Mouse (Mus musculus): ENCODE measurements around the gene Itih2. TPM values are rescaled to one million over a fixed set of nuclear protein-coding genes. Genes with fewer than 3 reads are reported as not detected.

The Itih2 gene
- polyA plus RNA-seq, 1 experiment from 2014 or later = 4.4 TPM

- H3K4me2 ChIP-seq = no peak overlapping the region
- no peaks in the 10 kb centered on the region for H3K36me3 ChIP-seq
- no peaks in the 10 kb centered on the region for H3K27me3 ChIP-seq
- no peak overlapping the region for H3K4me3 ChIP-seq (replicated peaks)
- 0 out of 2 replicates have a peak, but pooled peaks have one; percentile 33 for ATAC-seq (replicated peaks; ENCODE audit: low FRiP score)
- WGBS = 43% methylated on average over 6 of the region's 6 CpGs
- H3K4me1 ChIP-seq = no peaks in the 10 kb centered on the region
- no peaks in the 10 kb centered on the region for H3K9me3 ChIP-seq (replicated peaks)
- no peak overlapping the region for H3K27ac ChIP-seq
- H3K9ac ChIP-seq = no peak overlapping the region
Observed at GRCm38 (mm10) chr2:10101180-10101579, 30.0 kb downstream of the Itih2 start.

DNA sequence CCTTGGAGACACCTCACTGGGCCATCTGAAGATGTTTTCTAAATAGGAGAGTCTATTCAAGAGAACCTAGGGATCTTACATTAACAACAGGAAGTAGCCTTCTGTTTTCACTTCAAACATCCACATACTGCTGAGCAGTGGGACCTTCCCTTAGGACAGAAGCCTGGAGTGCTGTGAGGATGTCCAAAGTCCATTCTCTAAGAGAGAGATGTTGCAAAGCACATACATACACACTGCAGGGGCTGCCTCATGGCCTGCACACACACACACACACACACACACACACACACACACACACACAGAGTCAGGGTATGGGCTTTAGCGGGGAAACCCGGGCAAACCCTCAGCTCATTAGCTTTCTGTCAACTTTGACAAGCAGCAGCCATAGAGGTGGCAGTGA lies 30.7 kb downstream of the Itih2 start:
- 65% methylated on average over 2 of the region's 2 CpGs for WGBS
- Histone ChIP-seq H3K9ac (no peak overlapping the region), H3K27me3 (no peaks in the 10 kb centered on the region), H3K4me3 (replicated peaks) (no peak overlapping the region), H3K4me1 (no peaks in the 10 kb centered on the region), H3K4me2 (no peak overlapping the region), H3K27ac (no peak overlapping the region), H3K9me3 (replicated peaks) (no peaks in the 10 kb centered on the region), H3K36me3 (no peaks in the 10 kb centered on the region)
- ATAC-seq (replicated peaks; ENCODE audit: low FRiP score) = 0 out of 2 replicates have a peak, but pooled peaks have one; percentile 9

DNA sequence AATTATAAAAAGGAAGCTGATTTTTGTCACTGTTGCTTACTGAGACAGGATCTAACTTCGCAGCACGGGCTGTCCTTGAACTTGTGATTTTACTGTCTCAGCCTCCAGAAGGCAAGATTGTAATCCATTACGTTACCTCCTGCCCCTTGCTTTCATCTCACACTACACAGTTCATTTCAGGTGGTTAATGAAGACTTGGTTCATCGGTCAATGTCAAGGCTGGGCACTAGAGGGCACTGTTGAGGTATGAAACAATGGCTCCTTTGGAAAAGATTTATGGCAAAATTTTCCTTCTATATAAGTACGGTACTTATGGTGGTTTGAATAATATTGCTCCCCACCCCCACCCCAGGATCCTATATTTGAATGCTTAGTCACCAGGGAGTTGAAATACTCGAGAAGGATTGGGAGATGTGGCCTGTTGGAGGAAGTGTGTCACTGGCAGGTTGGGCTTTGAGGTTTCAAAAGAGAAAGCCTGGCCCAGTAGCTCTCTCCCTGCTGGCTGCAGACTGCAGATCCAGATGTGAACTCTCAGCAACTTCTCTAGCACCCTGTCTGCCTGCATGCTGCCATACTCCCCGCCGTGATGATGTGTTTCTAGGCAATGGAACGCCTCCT lies 32.5 kb downstream of the Itih2 start:
- ATAC-seq (replicated peaks; ENCODE audit: low FRiP score) = no peak
- no peak overlapping the region for H3K4me3 ChIP-seq (replicated peaks)
- H3K27ac ChIP-seq = no peak overlapping the region
- 35% methylated on average over 9 of the region's 9 CpGs for WGBS
- no peaks in the 10 kb centered on the region for H3K4me1 ChIP-seq
- no peak overlapping the region for H3K9ac ChIP-seq
- no peak overlapping the region for H3K4me2 ChIP-seq
- H3K27me3 ChIP-seq = no peaks in the 10 kb centered on the region
- H3K36me3 ChIP-seq = peaks cover 9% of the 10 kb centered on the region
- H3K9me3 ChIP-seq (replicated peaks) = no peaks in the 10 kb centered on the region

GRCm38 (mm10) chr2:10094327-10095100 lies 36.7 kb downstream of the Itih2 start:
- WGBS = 74% methylated on average over 14 of the region's 14 CpGs
- no peak overlapping the region for H3K9ac ChIP-seq
- H3K4me1 ChIP-seq = no peaks in the 10 kb centered on the region
- H3K27ac ChIP-seq = no peak overlapping the region
- peaks cover 47% of the 10 kb centered on the region for H3K36me3 ChIP-seq
- no peak overlapping the region for H3K4me3 ChIP-seq (replicated peaks)
- no peak overlapping the region for H3K4me2 ChIP-seq
- no peaks in the 10 kb centered on the region for H3K27me3 ChIP-seq
- H3K9me3 ChIP-seq (replicated peaks) = no peaks in the 10 kb centered on the region
- ATAC-seq (replicated peaks; ENCODE audit: low FRiP score) = no peak

GRCm38 (mm10) chr2:10087256-10087850 lies 43.8 kb downstream of the Itih2 start:
- Histone ChIP-seq H3K4me1 (no peaks in the 10 kb centered on the region), H3K9ac (no peak overlapping the region), H3K4me2 (no peak overlapping the region), H3K4me3 (replicated peaks) (no peak overlapping the region), H3K27ac (no peak overlapping the region), H3K9me3 (replicated peaks) (no peaks in the 10 kb centered on the region), H3K36me3 (peaks cover 76% of the 10 kb centered on the region), H3K27me3 (no peaks in the 10 kb centered on the region)
- no peak for ATAC-seq (replicated peaks; ENCODE audit: low FRiP score)
- 79% methylated on average over 8 of the region's 8 CpGs for whole genome bisulfite sequencing

DNA sequence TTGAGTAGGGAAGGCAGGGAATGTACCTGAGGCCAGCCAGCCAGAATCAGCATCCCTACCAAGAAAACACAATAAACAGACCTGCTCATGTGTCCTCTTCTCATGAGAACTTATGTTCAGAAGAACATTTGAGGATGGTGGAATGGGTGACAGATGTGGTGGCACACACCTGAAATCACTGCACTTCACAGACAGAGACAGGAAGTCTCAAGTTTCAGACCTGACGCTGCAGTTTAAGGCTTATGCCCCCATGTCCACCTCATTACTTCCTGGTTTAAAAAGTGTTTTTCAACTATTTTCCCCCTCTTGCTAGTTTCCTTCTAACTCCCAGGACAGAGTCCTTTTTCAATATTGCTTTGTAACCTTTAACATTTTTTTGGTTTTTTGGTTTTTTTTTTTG lies 48.5 kb downstream of the Itih2 start:
- no peaks in the 10 kb centered on the region for H3K9me3 ChIP-seq (replicated peaks)
- peaks cover 35% of the 10 kb centered on the region for H3K36me3 ChIP-seq
- H3K27ac ChIP-seq = no peak overlapping the region
- no peak overlapping the region for H3K4me3 ChIP-seq (replicated peaks)
- ATAC-seq (replicated peaks; ENCODE audit: low FRiP score) = no peak
- no peak overlapping the region for H3K9ac ChIP-seq
- no peak overlapping the region for H3K4me2 ChIP-seq
- H3K27me3 ChIP-seq = no peaks in the 10 kb centered on the region
- 48% methylated on average over 1 of the region's 1 CpGs for WGBS
- peaks cover 25% of the 10 kb centered on the region for H3K4me1 ChIP-seq

DNA sequence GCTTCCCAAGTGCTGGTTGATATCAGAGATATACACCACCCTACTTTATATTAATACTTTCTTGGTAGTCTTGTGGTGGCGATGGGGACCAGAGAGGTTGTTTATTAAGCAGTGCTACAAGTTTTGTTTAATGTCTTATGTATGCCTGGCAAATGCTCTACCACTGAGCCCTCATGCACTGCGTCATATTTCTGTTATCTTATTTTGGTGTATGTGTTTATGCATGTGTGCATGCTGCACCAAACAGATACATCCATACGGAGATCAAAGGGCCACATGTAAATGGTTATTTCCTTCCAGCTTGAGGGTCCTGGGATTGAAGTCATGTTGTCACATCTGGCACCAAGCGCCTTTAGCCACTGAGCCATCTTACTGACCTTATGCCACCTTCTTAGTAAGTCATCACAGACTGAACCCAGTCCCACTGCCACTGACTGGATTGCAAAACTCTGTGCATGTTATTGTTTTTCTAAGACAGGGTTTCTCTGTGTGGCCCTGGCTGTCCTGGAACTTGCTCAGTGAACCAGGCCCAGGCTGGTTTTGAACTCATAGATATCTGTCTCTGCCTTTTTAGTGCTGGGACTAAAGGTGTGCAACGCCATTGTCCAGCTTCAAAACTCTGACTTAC lies 49.6 kb downstream of the Itih2 start:
- peak overlapping the region; percentile 84 for H3K9ac ChIP-seq
- peaks cover 25% of the 10 kb centered on the region; the same call in 1 of the 2 replicates for H3K36me3 ChIP-seq
- WGBS = 90% methylated on average over 5 of the region's 5 CpGs
- H3K4me2 ChIP-seq = peak overlapping the region; percentile 69
- peak overlapping the region; percentile 97 for H3K4me3 ChIP-seq (replicated peaks)
- no peaks in the 10 kb centered on the region for H3K27me3 ChIP-seq
- H3K27ac ChIP-seq = no peak overlapping the region
- no peak for ATAC-seq (replicated peaks; ENCODE audit: low FRiP score)
- no peaks in the 10 kb centered on the region for H3K9me3 ChIP-seq (replicated peaks)
- H3K4me1 ChIP-seq = peaks cover 32% of the 10 kb centered on the region

GRCm38 (mm10) chr2:10080310-10081010 lies 50.7 kb downstream of the Itih2 start, which contains the start of the genes Atp5c1 and Kin:
Gene Atp5c1, minus strand, starts transcription at chr2:10080510.
Gene Kin, plus strand, starts transcription at chr2:10080593.
- Histone ChIP-seq H3K36me3 (peaks cover 19% of the 10 kb centered on the region; the same call in 1 of the 2 replicates), H3K9ac (peak within 1 kb of the TSS; percentile 98), H3K4me1 (peaks cover 37% of the 10 kb centered on the region), H3K27me3 (no peaks in the 10 kb centered on the region), H3K9me3 (replicated peaks) (no peaks in the 10 kb centered on the region), H3K4me2 (peak within 1 kb of the TSS; percentile 69), H3K4me3 (replicated peaks) (peak within 1 kb of the TSS; percentile 97), H3K27ac (peak within 1 kb of the TSS; percentile 97)
- peak; percentile 97 for ATAC-seq (replicated peaks; ENCODE audit: low FRiP score)
- WGBS = under 1% methylated on average over 61 of the region's 61 CpGs

GRCm38 (mm10) chr2:10079745-10080309 lies 51.4 kb downstream of the Itih2 start:
- peak; percentile 78; the same call in 1 of the 2 replicates for ATAC-seq (replicated peaks; ENCODE audit: low FRiP score)
- peak overlapping the region; percentile 98 for H3K9ac ChIP-seq
- WGBS = under 1% methylated on average over 28 of the region's 28 CpGs

DNA sequence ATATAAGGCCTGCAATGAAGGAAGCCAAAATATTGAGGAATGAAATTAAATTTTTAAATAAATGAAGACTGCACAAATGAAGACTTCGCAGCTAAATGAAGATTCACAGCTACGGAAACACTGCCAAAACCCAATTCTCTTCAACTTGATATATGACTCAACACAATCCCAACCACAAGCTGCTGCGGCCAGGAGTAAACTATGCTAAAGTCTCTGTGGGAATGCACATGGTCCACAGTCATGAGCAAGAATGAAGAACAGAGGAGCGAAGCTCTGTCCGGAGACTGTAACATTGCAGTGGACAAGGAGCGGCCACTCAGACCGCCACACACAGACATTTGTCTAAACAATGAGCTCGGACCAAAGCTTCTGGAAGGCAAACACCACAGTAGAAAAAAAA lies 54.5 kb downstream of the Itih2 start:
- 74% methylated on average over 8 of the region's 8 CpGs for WGBS
- no peak for ATAC-seq (replicated peaks; ENCODE audit: low FRiP score)
- Histone ChIP-seq H3K4me2 (no peak overlapping the region; the same call in 1 of the 2 replicates), H3K36me3 (peaks cover 27% of the 10 kb centered on the region), H3K4me1 (peaks cover 46% of the 10 kb centered on the region), H3K9ac (no peak overlapping the region), H3K27ac (no peak overlapping the region), H3K9me3 (replicated peaks) (no peaks in the 10 kb centered on the region), H3K4me3 (replicated peaks) (no peak overlapping the region), H3K27me3 (no peaks in the 10 kb centered on the region)

More at GRCm38 (mm10) chr2:10079745-10080309, 51.4 kb downstream of the Itih2 start:
- peaks cover 43% of the 10 kb centered on the region for H3K4me1 ChIP-seq
- H3K4me3 ChIP-seq (replicated peaks) = peak overlapping the region; percentile 97
- no peaks in the 10 kb centered on the region for H3K9me3 ChIP-seq (replicated peaks)
- peaks cover 23% of the 10 kb centered on the region; the same call in 1 of the 2 replicates for H3K36me3 ChIP-seq
- no peaks in the 10 kb centered on the region for H3K27me3 ChIP-seq
- peak overlapping the region; percentile 67 for H3K4me2 ChIP-seq
- H3K27ac ChIP-seq = peak overlapping the region; percentile 97

DNA sequence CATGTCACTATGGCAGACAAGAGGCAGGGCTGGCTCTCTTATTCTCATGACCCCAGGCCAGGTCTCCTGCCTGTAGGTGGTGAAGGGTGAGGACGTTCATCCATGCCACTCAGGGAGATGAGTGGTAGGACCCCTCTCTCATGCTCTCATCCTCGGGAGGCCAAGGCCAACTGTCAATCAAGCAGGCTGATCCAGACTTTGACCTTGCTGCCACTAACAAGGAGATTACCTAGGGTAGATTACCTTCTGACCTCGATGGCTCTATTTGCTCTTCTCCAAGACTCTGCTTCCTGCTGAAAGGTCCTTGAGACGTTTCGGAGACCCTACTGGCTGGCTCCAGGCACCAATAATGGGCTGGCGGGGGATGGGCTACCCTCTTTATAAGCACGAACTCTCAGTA lies 56.7 kb downstream of the Itih2 start:
- Histone ChIP-seq H3K27me3 (no peaks in the 10 kb centered on the region), H3K9ac (no peak overlapping the region), H3K9me3 (replicated peaks) (no peaks in the 10 kb centered on the region), H3K4me3 (replicated peaks) (no peak overlapping the region), H3K27ac (no peak overlapping the region), H3K4me2 (no peak overlapping the region), H3K4me1 (peaks cover 41% of the 10 kb centered on the region), H3K36me3 (peaks cover 34% of the 10 kb centered on the region)
- WGBS = 84% methylated on average over 7 of the region's 7 CpGs
- no peak for ATAC-seq (replicated peaks; ENCODE audit: low FRiP score)
